Mouse (Mus musculus): ENCODE data around the gene Slc16a5. TPM values are rescaled to one million over a fixed set of nuclear protein-coding genes. Genes with fewer than 3 reads are reported as not detected.
"Not testable (repeated sequence)": the region's sequence is repeated elsewhere in the genome, so short reads cannot be mapped to it uniquely, and the experiment has no call there.

Gene Slc16a5
- polyA plus RNA-seq, 1 experiment from 2014 or later: 0.25 TPM

GRCm38 (mm10) chr11:115475025-115475757 is 12.9 kb downstream of the Slc16a5 start, which contains the start of gene Armc7:
Gene Armc7 (plus strand): TSS chr11:115475667.
- DNase-seq (ENCODE audit: low spot score): peak; percentile 94
- under 1% methylated on average over 26 of the region's 26 CpGs for WGBS

GRCm38 (mm10) chr11:115475758-115476237 is 13.5 kb downstream of the Slc16a5 start:
- Histone ChIP-seq H3K4me1 (peaks cover 42% of the 10 kb centered on the region), H3K4me3 (peak overlapping the region; percentile 85), H3K27me3 (ENCODE audit: low read depth, poor library complexity, severe bottlenecking) (no peaks in the 10 kb centered on the region), H3K9me3 (replicated peaks) (no peaks in the 10 kb centered on the region), H3K27ac (peak overlapping the region; percentile 85), H3K36me3 (peaks cover 5% of the 10 kb centered on the region)
- no peak for DNase-seq (ENCODE audit: low spot score)
- WGBS: 5% methylated on average over 28 of the region's 28 CpGs

More at GRCm38 (mm10) chr11:115475025-115475757, 12.9 kb downstream of the Slc16a5 start, which contains the start of gene Armc7:
- Histone ChIP-seq H3K36me3 (peaks cover 5% of the 10 kb centered on the region), H3K27me3 (ENCODE audit: low read depth, poor library complexity, severe bottlenecking) (no peaks in the 10 kb centered on the region), H3K4me1 (peaks cover 42% of the 10 kb centered on the region), H3K4me3 (peak within 1 kb of the TSS; percentile 85), H3K9me3 (replicated peaks) (no peaks in the 10 kb centered on the region), H3K27ac (peak within 1 kb of the TSS; percentile 85)

GRCm38 (mm10) chr11:115476630-115477029 is 14.4 kb downstream of the Slc16a5 start:
- not testable (repeated sequence) for H3K36me3 ChIP-seq; H3K27me3 ChIP-seq (ENCODE audit: low read depth, poor library complexity, severe bottlenecking); H3K27ac ChIP-seq; DNase-seq (ENCODE audit: low spot score); H3K9me3 ChIP-seq (replicated peaks)
- Histone ChIP-seq H3K4me3 (peak overlapping the region; percentile 85; the same call in 1 of the 2 replicates), H3K4me1 (peaks cover 42% of the 10 kb centered on the region)
- 88% methylated on average over 4 of the region's 4 CpGs for WGBS

- H3K27me3 ChIP-seq (ENCODE audit: low read depth, poor library complexity, severe bottlenecking); H3K4me3 ChIP-seq; H3K27ac ChIP-seq; H3K9me3 ChIP-seq (replicated peaks); DNase-seq (ENCODE audit: low spot score); H3K36me3 ChIP-seq: not testable (repeated sequence)
- WGBS: 85% methylated on average over 7 of the region's 7 CpGs
- H3K4me1 ChIP-seq: peaks cover 40% of the 10 kb centered on the region
Observed at GRCm38 (mm10) chr11:115477388-115477787, 15.1 kb downstream of the Slc16a5 start.

- H3K27me3 ChIP-seq (ENCODE audit: low read depth, poor library complexity, severe bottlenecking): no peaks in the 10 kb centered on the region
- WGBS: 88% methylated on average over 9 of the region's 9 CpGs
- DNase-seq (ENCODE audit: low spot score): no peak
- H3K4me1 ChIP-seq: peaks cover 35% of the 10 kb centered on the region
- no peak overlapping the region for H3K27ac ChIP-seq
- no peak overlapping the region for H3K4me3 ChIP-seq
- no peaks in the 10 kb centered on the region for H3K9me3 ChIP-seq (replicated peaks)
- H3K36me3 ChIP-seq: peaks cover 5% of the 10 kb centered on the region
Observed at GRCm38 (mm10) chr11:115478296-115478938, 16.1 kb downstream of the Slc16a5 start.

GRCm38 (mm10) chr11:115481553-115482259 is 19.4 kb downstream of the Slc16a5 start:
- no peak overlapping the region for H3K27ac ChIP-seq
- H3K4me3 ChIP-seq: no peak overlapping the region
- 85% methylated on average over 6 of the region's 6 CpGs for WGBS
- H3K9me3 ChIP-seq (replicated peaks): no peaks in the 10 kb centered on the region
- DNase-seq (ENCODE audit: low spot score): no peak
- H3K27me3 ChIP-seq (ENCODE audit: low read depth, poor library complexity, severe bottlenecking): no peaks in the 10 kb centered on the region
- peaks cover 12% of the 10 kb centered on the region for H3K4me1 ChIP-seq
- H3K36me3 ChIP-seq: peaks cover 11% of the 10 kb centered on the region

GRCm38 (mm10) chr11:115483278-115483677 is 21.0 kb downstream of the Slc16a5 start:
- H3K4me1 ChIP-seq: peaks cover 8% of the 10 kb centered on the region; the same call in 1 of the 2 replicates
- H3K36me3 ChIP-seq: peaks cover 11% of the 10 kb centered on the region
- no peaks in the 10 kb centered on the region for H3K27me3 ChIP-seq (ENCODE audit: low read depth, poor library complexity, severe bottlenecking)
- DNase-seq (ENCODE audit: low spot score): no peak
- no peak overlapping the region for H3K27ac ChIP-seq
- no peaks in the 10 kb centered on the region for H3K9me3 ChIP-seq (replicated peaks)
- H3K4me3 ChIP-seq: no peak overlapping the region
- 78% methylated on average over 11 of the region's 11 CpGs for WGBS

- peaks cover 15% of the 10 kb centered on the region for H3K36me3 ChIP-seq
- WGBS: 17% methylated on average over 6 of the region's 6 CpGs
- H3K27me3 ChIP-seq (ENCODE audit: low read depth, poor library complexity, severe bottlenecking): no peaks in the 10 kb centered on the region
- H3K9me3 ChIP-seq (replicated peaks): no peaks in the 10 kb centered on the region
- H3K4me1 ChIP-seq: peaks cover 8% of the 10 kb centered on the region; the same call in 1 of the 2 replicates
- H3K4me3 ChIP-seq: no peak overlapping the region
- no peak overlapping the region for H3K27ac ChIP-seq
- peak; percentile 89 for DNase-seq (ENCODE audit: low spot score)
Observed at GRCm38 (mm10) chr11:115483726-115484125, 21.5 kb downstream of the Slc16a5 start.

GRCm38 (mm10) chr11:115485155-115485554 is 22.9 kb downstream of the Slc16a5 start:
- Histone ChIP-seq H3K36me3 (peaks cover 25% of the 10 kb centered on the region), H3K4me1 (peaks cover 10% of the 10 kb centered on the region), H3K9me3 (replicated peaks) (no peaks in the 10 kb centered on the region), H3K4me3 (no peak overlapping the region), H3K27ac (no peak overlapping the region), H3K27me3 (ENCODE audit: low read depth, poor library complexity, severe bottlenecking) (no peaks in the 10 kb centered on the region)
- 68% methylated on average over 12 of the region's 12 CpGs for WGBS
- DNase-seq (ENCODE audit: low spot score): no peak

GRCm38 (mm10) chr11:115488551-115489104 is 26.4 kb downstream of the Slc16a5 start:
- peaks cover 27% of the 10 kb centered on the region for H3K36me3 ChIP-seq
- H3K4me1 ChIP-seq: peaks cover 34% of the 10 kb centered on the region
- no peak overlapping the region for H3K4me3 ChIP-seq
- WGBS: 87% methylated on average over 19 of the region's 19 CpGs
- no peak overlapping the region for H3K27ac ChIP-seq
- peaks cover 7% of the 10 kb centered on the region; the same call in 1 of the 2 replicates for H3K27me3 ChIP-seq (ENCODE audit: low read depth, poor library complexity, severe bottlenecking)
- H3K9me3 ChIP-seq (replicated peaks): no peaks in the 10 kb centered on the region
- DNase-seq (ENCODE audit: low spot score): no peak

GRCm38 (mm10) chr11:115490441-115491355 is 28.4 kb downstream of the Slc16a5 start:
- peak; percentile 79 for DNase-seq (ENCODE audit: low spot score)
- WGBS: 31% methylated on average over 25 of the region's 25 CpGs
- H3K4me1 ChIP-seq: peaks cover 26% of the 10 kb centered on the region
- peaks cover 7% of the 10 kb centered on the region; the same call in 1 of the 2 replicates for H3K27me3 ChIP-seq (ENCODE audit: low read depth, poor library complexity, severe bottlenecking)
- H3K4me3 ChIP-seq: peak overlapping the region; percentile 78
- peaks cover 27% of the 10 kb centered on the region for H3K36me3 ChIP-seq
- no peaks in the 10 kb centered on the region for H3K9me3 ChIP-seq (replicated peaks)
- H3K27ac ChIP-seq: peak overlapping the region; percentile 89
